Mouse (Mus musculus) olfactory bulb, adult 2 months (tissue): ENCODE results near the gene Mrpl53. TPM values are rescaled to one million over a fixed set of nuclear protein-coding genes. Genes with fewer than 3 reads are reported as not detected.

ENCODE experiments used
- H3K27ac ChIP-seq: fragments of 200-500 bp; 2 replicates; pipeline ENCODE4 v1.5.1; 2012; ENCODE audit warnings: low read depth, low read length; ENCODE audit not compliant: insufficient read depth
- H3K4me1 ChIP-seq: fragments of 200-500 bp; 2 replicates; pipeline ENCODE4 v1.6.1; 2012; ENCODE audit warnings: low read length; ENCODE audit not compliant: control insufficient read depth, insufficient read depth
- H3K4me3 ChIP-seq: fragments of 200-500 bp; 2 replicates; pipeline ENCODE4 v1.5.1; 2012; ENCODE audit warnings: mild to moderate bottlenecking, low read depth, low read length, moderate library complexity; ENCODE audit not compliant: insufficient read depth
- CTCF ChIP-seq: fragments of 200-500 bp; IDR thresholded peaks from 2 replicates; pipeline ENCODE4 v1.5.1; 2012; ENCODE audit warnings: low read depth, mild to moderate bottlenecking, low read length, moderate library complexity; ENCODE audit not compliant: insufficient read depth
- POLR2A ChIP-seq: fragments of 200-500 bp; IDR thresholded peaks from 2 replicates; pipeline ENCODE4 v1.6.1; 2012; ENCODE audit warnings: mild to moderate bottlenecking, low read depth, low read length, moderate library complexity; ENCODE audit not compliant: insufficient read depth
- WGBS: fragments of 180-500 bp; shearing (Covaris S2); methylation state at CpG from one replicate; pipeline ENCODE4 v1.1.7; 2018; 5-methylcytosine and 5-hydroxymethylcytosine counted together
- polyA plus RNA-seq: library from polyadenylated mRNA; stranded (reverse); fragments of >200 nt; gene quantifications from 2 replicates; pipeline ENCODE4 v1.2.4, GENCODE M21; 2012; ENCODE audit warnings: low replicate concordance; ENCODE audit not compliant: missing spikeins, insufficient read depth, insufficient read length

Mrpl53 gene
- not detected in 2 replicates for polyA plus RNA-seq

DNA sequence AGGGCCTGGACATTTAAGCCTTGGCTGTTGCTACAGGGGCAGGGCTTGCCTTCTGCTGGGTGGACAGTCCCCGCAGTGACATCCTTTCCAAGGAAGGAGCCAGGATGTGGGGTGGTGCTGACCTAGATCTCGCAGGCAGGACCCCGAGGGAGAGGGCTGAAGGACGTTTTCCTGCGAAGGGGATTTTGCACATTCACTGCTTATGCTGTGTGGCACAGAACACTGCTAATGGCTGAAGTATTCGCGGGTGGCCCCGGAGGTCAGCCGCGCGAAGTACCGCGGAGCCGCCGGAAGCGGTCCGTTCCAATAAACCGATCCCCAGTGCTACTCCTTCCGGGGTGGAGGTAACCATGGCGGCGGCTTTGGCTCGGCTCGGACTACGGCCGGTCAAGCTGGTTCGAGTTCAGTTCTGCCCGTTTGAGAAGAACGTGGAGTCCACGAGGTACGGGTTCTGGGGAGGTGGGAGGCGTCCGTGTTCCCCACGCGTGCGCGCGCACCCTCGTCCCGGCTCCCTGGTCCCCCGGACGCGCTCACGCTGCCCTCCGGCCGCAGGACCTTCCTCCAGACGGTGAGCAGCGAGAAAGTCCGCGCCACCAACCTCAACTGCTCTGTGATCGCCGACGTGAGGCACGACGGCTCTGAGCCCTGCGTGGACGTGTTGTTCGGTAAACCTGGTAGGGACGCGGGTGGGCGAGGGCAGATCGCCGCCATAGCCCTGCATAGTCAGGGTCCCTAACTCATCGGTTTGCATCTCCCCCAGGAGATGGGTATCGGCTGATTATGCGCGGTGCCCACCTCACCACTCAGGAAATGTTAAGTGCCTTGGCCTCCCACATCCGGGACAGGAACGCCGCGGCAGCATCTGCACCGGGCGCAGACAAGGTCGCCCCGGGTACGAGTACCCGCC lies at the start of gene Mrpl53:
TSS of gene Mrpl53 (plus strand) at position 279 of the 907 bp plus-strand sequence.
- Histone ChIP-seq H3K27ac (peak within 1 kb of the TSS; percentile 88), H3K4me3 (peak within 1 kb of the TSS; percentile 65), H3K4me1 (peaks cover 9% of the 10 kb centered on the region)
- WGBS: under 1% methylated on average over 76 of the region's 76 CpGs
- TF ChIP-seq POLR2A (peak; percentile 80; the same call in 1 of the 2 replicates), CTCF (no peak)

DNA sequence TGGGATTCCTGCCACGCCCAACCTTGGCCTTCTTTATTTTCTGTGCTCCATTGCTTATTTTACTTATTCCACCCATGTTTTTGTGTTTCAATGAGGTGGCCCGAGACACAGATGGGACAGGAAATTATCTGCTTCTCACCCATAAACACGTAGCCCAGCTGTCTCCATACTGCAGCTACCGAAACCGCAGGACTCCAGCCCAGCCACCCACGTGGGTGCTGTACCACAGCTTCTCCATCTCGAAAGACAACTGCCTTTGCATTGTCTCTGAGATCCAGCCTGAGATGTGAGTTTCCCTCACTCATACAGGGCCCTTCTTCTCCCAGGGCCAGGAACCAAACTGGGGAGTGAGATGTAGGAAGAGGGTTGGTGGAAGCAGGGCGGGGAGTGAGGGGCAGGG lies 42.8 kb upstream of the Mrpl53 start:
- 34% methylated on average over 8 of the region's 8 CpGs for WGBS
- Histone ChIP-seq H3K4me3 (no peak overlapping the region), H3K27ac (no peak overlapping the region), H3K4me1 (peaks cover 8% of the 10 kb centered on the region)
- no peak for TF ChIP-seq CTCF
- no peak for TF ChIP-seq POLR2A

GRCm38 (mm10) chr6:83066441-83066840 lies 42.4 kb upstream of the Mrpl53 start:
- Histone ChIP-seq H3K4me1 (peaks cover 8% of the 10 kb centered on the region), H3K4me3 (no peak overlapping the region), H3K27ac (no peak overlapping the region)
- TF ChIP-seq POLR2A (no peak), CTCF (no peak)
- WGBS: 33% methylated on average over 6 of the region's 6 CpGs

DNA sequence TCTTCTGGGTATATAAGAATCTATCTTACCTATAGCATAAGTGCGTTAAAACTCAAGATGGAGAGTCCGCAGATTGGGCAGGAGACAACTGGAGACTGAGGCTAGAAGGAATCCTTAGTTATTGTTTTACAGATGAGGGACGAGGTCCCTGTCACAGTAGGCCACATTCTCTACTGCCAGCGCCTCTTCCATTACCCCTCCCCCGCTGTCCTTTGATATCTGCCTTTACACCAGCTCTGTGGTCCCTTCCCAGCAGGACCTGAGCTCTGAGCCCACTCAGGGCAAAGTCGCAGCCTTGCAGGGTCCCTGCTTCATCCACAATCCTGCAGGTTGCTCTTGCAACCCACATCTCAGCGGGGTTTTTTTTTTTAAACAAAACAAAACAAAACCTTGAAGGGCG lies 40.6 kb upstream of the Mrpl53 start:
- 11% methylated on average over 8 of the region's 8 CpGs for WGBS
- Histone ChIP-seq H3K4me1 (peaks cover 8% of the 10 kb centered on the region), H3K4me3 (no peak overlapping the region), H3K27ac (no peak overlapping the region)
- TF ChIP-seq POLR2A (no peak), CTCF (no peak)

DNA sequence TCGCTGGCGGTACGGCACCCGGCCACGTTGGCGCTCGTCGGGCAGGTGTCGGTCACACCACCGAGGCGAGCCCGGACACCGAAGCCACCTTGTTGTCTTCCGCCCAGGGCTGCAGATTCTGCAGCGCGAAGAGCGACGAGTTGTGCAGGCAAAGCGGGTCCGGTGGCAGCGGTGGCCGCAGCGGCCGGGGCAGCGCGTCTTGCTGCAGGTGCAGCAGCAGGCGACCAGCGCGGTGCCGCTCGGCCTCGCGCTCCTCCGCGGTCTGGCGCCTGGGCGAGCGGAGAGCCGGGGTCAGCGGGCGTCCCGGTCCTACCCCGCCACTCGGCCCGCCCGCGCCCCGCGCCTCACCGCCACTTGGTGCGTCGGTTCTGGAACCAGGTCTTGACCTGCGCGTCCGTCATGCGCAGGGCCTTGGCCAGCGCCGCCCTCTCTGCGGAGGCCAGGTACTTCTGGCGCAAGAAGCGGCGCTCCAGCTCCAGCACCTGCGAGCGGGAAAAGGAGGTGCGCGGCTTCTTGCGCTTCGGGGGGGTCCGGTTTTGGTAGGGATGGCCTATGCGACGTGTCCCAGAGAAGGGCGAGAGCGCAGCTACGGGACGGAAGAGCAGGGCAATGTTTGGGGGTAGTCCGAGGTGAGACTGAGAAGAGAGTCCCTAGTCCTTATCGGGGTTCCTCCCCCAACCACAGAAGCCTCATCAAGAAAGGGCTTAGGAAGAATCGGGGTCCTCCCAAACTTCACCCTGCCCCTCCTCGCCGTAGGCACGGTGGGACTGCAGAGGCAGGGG lies 39.9 kb upstream of the Mrpl53 start:
- H3K4me3 ChIP-seq: no peak overlapping the region
- H3K27ac ChIP-seq: no peak overlapping the region
- H3K4me1 ChIP-seq: peaks cover 8% of the 10 kb centered on the region
- 1% methylated on average over 81 of the region's 81 CpGs for WGBS
- TF ChIP-seq CTCF (no peak), POLR2A (no peak)

DNA sequence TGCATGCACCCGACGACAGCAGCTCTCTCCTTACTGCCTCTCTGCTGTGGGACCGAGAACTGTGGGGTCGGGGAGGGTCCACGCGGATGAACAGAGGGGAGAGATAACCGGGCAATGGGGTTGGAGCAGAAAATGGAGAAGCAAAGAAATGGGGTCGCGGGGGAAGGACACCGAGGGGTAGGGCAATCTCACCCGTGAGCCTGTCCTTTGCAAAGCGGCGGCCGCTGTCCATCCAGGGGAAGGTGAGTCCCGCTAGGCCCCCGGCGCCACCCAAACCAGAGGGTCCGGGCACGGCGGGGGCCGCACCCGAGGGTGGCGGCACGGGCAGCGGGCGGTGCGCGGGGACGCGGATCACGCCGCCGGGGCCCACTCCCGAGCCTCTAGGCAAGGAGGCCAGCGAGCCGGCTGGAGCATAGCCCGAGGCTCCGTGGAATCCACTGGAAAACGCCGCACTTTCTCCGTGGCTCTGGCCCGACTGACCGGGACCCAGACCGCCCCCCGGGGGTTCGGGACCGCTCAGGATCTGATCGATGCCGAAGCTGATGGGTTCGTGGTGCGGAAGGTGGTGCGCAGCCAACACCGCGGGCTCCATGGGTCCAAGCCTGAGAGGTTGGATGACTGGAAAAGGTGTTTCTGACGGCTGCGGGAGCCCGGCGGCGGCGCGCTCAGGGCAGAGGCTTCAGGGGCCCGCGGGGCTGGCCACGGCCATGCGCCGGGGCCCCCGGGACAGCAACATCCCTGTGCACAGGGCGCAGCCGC lies 39.2 kb upstream of the Mrpl53 start:
- no peak overlapping the region for H3K4me3 ChIP-seq
- TF ChIP-seq CTCF: no peak
- no peak for TF ChIP-seq POLR2A
- WGBS: 2% methylated on average over 69 of the region's 69 CpGs
- H3K4me1 ChIP-seq: peaks cover 8% of the 10 kb centered on the region
- H3K27ac ChIP-seq: no peak overlapping the region

DNA sequence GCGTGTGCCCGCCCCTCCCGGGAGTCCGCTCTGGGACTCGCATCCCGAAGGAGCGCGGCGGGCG lies 38.8 kb upstream of the Mrpl53 start, which contains the start of gene Tlx2:
TSS of gene Tlx2 (minus strand) at position 47 of the 64 bp plus-strand sequence.
- 1% methylated on average over 10 of the region's 10 CpGs for WGBS
- TF ChIP-seq POLR2A (no peak), CTCF (no peak)
- no peak within 1 kb of the TSS for H3K27ac ChIP-seq
- H3K4me3 ChIP-seq: no peak within 1 kb of the TSS
- peaks cover 8% of the 10 kb centered on the region for H3K4me1 ChIP-seq

GRCm38 (mm10) chr6:83070311-83071219 lies 38.3 kb upstream of the Mrpl53 start:
- no peak overlapping the region for H3K27ac ChIP-seq
- 1% methylated on average over 57 of the region's 58 CpGs for WGBS
- TF ChIP-seq POLR2A: no peak
- no peak for TF ChIP-seq CTCF
- H3K4me3 ChIP-seq: no peak overlapping the region
- H3K4me1 ChIP-seq: peaks cover 8% of the 10 kb centered on the region
